Mouse (Mus musculus): ENCODE measurements at regions not wholly inside any gene's neighbourhood (a gene's known extent, or its start where the extent isn't known, plus 50 kb on each side); places are given as distances from the start of the nearest gene placed in this dataset.

- Histone ChIP-seq H3K27me3 (no peaks in the 10 kb centered on the region), H3K36me3 (no peaks in the 10 kb centered on the region), H3K27ac (replicated peaks) (no peak overlapping the region), H3K4me2 (no peak overlapping the region), H3K9ac (no peak overlapping the region), H3K4me1 (replicated peaks) (no peaks in the 10 kb centered on the region), H3K9me3 (no peaks in the 10 kb centered on the region), H3K4me3 (no peak overlapping the region)
- WGBS: 71% methylated on average over 4 of the region's 4 CpGs
- ATAC-seq (ENCODE audit: low FRiP score, low read depth): no peak
Measured at GRCm38 (mm10) chr6:5553703-5554394, 57.7 kb upstream of the Pdk4 start.

- H3K27me3 ChIP-seq: no peaks in the 10 kb centered on the region
- H3K9ac ChIP-seq: no peak overlapping the region
- no peak overlapping the region for H3K4me2 ChIP-seq
- no peak for ATAC-seq (ENCODE audit: low FRiP score, low read depth)
- no peaks in the 10 kb centered on the region for H3K9me3 ChIP-seq
- WGBS: 73% methylated on average over 1 of the region's 1 CpGs
- no peak overlapping the region for H3K4me3 ChIP-seq
- H3K36me3 ChIP-seq: no peaks in the 10 kb centered on the region
- H3K27ac ChIP-seq (replicated peaks): no peak overlapping the region
- no peaks in the 10 kb centered on the region for H3K4me1 ChIP-seq (replicated peaks)
Measured at GRCm38 (mm10) chr6:5550067-5550466, 54.0 kb upstream of the Pdk4 start.
